Mouse (Mus musculus) G1E-ER4 (cell line): Measurements from ENCODE around the gene Hmox1. TPM values are rescaled to one million over a fixed set of nuclear protein-coding genes. Genes with fewer than 3 reads are reported as not detected.

Experiments used
- GATA1 ChIP-seq: IDR thresholded peaks from one replicate; pipeline ENCODE4 v1.8.0; 2012; ENCODE audit warnings: low read length, inconsistent platforms
- polyA plus RNA-seq: library from polyadenylated mRNA; stranded (reverse); fragments of >175 nt; gene quantifications from 2 replicates; pipeline ENCODE4 v1.2.3, GENCODE M21; 2012

Gene Hmox1
- polyA plus RNA-seq, 1 experiment, result 10.0 TPM

DNA sequence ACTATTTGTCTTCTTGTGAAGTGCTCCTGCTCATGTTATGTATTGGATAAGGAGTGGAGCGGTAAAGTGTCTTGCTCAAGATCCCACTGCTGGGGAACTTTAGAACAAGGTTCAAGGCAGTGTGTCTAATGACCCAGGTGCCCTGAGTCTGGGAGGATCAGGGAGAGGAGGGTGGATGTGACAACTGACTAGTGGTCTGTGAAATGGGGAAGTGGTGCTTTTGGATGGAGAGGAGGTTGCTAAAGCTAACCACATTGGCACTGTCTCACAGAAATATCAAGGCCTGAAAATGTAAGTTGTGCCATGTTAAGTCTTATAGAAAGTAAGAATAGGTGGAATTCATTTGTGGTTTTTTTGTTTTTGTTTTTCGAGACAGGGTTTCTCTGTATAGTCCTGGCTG lies 26.3 kb downstream of the Hmox1 start:
- no peak for TF ChIP-seq GATA1

DNA sequence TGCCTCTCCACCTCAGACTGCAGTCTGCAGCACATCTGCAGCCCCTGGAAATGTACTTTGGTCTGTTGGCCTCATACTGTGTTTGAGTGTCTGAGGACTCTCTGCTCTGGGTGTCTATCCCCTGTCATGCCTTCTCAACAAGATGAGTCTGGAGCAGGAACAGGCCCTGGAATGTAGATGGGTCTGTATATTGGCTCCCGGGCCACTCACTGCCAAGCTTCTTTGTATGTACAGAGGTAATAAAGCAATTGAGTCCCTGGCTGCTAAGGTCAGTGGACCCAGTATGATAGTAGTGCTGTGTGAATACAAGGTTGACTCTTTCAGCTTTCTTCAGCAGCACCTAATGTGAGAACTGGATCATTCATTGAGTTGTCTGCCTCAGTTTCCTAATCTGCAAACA lies 34.0 kb downstream of the Hmox1 start:
- no peak for TF ChIP-seq GATA1

DNA sequence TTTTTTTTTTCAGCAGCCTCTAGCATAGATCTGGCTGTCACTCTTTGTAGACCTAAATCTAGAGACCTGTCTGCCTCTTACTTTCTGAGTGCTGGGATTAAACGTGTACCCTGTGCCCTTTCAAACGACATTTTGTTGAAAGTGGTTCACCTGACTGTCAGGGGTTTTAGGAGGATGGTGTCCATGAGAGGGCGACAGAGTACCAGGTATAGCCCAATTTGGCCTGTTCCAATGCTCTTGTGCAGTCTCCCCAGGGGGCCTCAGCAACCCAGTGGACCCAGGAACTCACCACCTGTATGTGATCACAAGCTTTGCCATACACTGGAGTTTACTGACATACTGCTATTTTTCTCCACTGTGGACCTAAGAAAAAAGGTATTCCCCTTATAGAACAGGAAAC lies 39.1 kb downstream of the Hmox1 start:
- TF ChIP-seq GATA1, result no peak

DNA sequence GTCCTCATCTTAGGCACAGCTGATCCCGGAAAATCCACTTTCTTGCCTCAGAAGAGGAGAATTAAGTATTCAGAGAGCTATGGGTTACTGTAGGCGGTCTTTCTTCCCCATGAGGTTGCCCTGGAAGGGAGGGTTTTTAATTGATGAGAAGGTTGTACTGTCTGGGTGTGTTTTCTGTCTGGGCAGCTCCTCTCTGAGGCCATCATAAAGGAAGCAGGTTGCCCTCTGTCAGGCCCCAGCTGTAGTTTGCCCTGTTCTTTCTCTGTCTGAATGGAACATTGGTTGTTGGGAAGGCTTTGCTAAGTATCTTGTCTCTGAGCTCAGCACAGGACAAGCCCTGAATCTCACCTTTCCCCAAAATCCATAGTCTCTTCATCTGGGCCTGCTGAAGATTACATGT lies 40.0 kb downstream of the Hmox1 start:
- TF ChIP-seq GATA1, result no peak

DNA sequence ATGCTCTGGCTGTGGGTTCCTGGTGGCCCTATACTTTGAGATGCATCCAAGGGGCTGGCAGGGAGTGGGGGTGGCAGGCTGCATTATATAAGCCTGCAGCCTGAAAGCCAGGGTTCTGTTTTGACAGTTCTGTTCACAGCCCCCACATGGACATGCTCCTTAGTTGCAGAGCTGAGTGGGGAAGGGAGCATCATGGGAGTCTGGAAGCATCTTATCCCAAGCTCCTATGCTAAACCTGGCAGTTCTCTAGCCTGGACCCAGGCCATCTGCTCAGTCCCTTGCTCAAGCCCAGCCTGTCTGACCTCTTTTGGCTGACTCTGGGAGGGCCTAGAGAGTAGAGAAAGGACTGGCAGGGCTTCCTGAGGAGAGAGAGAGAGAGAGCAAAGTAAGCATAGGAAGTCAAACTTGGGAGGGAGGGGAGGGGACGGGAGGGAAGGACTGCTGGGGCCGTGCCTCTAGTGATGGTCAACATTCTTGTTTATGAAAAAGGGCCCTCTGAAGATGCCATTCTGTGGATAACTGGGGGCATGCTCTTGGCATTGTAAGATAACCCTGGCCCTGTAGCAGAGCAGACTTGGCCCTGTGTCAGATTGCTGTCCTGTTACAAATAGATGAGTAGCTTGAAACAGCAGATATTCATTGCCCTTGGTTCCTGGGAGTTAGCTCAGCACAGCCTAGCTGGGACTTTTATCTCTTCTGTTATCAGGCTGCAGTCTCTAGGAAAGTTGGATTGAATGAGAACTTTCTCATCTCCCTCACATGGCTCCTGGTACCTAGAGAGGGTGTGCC lies 41.4 kb downstream of the Hmox1 start:
- no peak for TF ChIP-seq GATA1

DNA sequence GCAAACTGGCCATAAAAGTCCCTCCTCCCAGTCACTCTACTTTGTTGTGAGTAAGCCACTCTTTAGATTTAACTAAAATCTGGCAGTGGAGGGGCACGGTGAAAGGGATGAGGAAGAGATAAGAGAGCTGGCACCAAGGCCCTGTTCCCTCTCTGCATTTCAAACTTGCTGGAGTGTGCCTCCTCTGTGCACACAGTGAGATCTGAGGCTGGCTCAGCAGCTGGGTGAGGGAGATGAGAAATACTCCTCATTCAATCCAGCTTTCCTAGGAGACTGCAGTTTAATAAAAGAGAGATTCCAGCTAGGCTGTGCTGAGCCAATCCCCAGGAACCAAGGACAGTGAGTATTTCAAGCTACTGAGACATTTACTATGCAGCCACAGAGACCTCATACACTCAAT lies 42.3 kb downstream of the Hmox1 start:
- no peak for TF ChIP-seq GATA1

DNA sequence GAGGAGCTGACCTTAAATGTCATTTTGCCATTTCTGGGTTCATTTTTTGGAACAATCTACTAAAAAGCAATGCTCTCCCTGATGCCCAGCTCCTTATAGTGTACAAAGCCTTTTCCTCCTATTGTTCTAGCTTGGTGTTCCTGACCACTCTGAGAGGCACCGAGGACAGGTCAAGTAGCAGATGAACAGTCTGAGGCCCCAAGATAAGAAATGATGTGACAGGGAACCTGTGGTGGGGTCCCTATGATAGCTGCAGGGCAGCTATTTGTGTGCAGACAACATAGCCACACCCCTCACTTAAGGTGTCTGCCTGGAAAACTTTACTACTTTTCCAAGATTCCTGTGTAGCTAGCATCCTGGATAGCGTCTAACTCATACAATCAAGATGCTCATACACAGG lies 42.8 kb downstream of the Hmox1 start:
- TF ChIP-seq GATA1, result no peak

DNA sequence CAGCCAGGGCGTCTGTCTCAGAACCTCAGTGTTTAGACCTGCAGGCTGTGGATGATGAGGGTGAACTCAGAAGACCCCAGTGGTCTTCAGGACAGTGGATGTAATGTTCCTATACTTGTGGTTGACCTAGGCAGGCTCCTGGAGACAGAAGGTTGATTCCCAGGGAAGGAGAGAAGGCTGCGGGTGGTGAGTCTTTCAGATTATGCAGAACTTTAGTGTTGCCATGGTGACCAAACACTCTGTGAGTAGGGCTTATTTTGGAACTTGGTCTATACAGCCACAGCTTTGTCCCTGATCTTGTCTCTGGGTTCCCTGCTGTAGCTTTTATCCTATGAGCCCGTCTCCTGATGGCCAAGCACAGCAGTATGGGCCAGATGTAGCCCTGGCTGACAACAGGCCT lies 44.1 kb downstream of the Hmox1 start:
- no peak for TF ChIP-seq GATA1

Other genes starting within 250 kb of the Hmox1 start
- gene Isx, start 220.4 kb upstream of the Hmox1 start, polyA plus RNA-seq, result not detected in 2 replicates
- gene Hmgxb4, start 100.3 kb upstream of the Hmox1 start, polyA plus RNA-seq, result 11.3 and 15.9 TPM in 2 replicates
- 18.1 and 19.4 TPM in 2 replicates for gene Tom1, start 59.9 kb upstream of the Hmox1 start, polyA plus RNA-seq
- gene Mcm5, start 15.9 kb downstream of the Hmox1 start, polyA plus RNA-seq, result 128 and 131 TPM in 2 replicates
- gene Rasd2, start 120.3 kb downstream of the Hmox1 start, polyA plus RNA-seq, result not detected in 2 replicates